Mouse (Mus musculus) NIH3T3 (cell line): ENCODE data around the gene Tmem72.

ENCODE experiments used
- DNase-seq: peaks from one replicate; pipeline ENCODE4 v3.0.0-alpha.2; 2012; ENCODE audit warnings: low read depth

The Tmem72 gene

DNA sequence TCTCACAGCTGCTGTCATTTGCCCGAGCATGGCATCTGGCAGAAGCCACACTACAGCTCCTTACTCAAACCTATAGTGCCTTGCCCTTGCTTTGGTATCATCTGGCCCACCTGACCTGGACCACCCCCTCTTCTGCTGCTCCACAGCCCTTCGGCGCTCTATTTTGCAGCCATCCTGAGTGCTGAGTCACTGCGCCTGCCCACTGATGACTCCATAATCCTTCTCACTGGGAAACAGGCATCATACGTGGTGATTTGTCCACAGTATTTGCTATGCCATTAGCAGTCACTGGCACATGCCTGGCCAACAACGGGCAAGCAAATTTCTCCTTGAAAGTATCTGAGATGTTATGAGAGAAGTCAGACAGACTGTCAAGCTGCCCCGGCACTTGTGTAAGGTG is 66.9 kb downstream of the Tmem72 start:
- DNase-seq = no peak

DNA sequence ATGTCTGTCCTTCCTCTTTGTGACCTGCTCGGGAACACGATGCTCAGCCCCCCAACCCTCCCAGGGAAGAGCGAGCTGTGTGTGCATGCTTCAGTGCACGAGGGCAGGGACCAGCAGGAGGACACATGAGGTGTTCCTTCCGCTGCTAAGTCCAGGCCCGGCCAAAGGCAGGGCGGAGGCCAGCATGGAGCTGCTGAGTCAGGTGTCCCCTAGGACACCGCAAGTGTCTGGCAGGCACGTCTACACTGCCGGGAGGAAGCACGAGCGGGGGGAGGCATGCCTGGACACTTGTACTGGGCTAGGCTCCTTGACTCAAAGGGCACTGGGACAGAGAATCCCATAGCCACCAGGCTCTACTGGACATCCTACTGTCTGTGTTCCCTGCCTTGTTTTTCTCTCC is 69.0 kb downstream of the Tmem72 start:
- no peak for DNase-seq

DNA sequence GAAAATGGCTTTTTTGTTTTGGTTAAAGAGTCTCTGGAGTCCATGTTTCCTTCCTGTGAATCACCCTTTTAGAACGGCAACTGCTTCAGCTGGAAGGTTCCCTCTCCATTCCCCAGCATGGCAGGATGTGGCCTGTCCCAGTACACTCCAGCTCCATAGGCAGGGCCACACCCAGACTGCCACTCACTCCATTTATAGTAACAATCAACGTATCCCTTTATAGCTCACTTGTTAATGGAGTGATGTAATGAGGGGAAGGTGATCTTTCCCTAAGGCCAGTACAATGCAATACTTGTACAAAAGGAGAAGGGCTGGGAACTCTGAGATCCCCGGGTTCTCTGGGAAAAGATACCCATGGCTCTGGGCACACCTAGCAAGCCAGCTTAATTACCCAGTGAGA is 72.4 kb downstream of the Tmem72 start:
- DNase-seq = no peak

GRCm38 (mm10) chr6:116643881-116644280 is 72.8 kb downstream of the Tmem72 start:
- no peak for DNase-seq

DNA sequence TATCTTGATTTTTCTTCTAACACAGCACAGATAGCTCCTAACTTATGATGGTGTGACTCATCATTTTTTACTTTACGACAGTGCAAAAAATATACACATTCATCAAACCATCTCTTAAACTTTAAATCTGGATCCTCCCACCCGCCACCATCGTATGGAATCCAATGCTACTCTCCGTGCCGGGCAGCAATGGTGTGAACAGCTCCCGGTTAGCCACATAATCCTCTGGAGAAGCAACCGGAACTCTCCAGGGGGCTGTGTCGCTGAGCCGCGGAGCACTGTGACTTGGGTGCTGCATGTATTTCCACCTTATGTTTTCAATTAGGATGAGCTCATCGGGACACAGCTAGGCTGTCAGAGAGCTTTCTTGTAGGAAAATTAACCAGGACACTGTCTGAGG is 73.8 kb downstream of the Tmem72 start:
- no peak for DNase-seq

- no peak for DNase-seq
Observed at GRCm38 (mm10) chr6:116639663-116640062, 77.0 kb downstream of the Tmem72 start.

DNA sequence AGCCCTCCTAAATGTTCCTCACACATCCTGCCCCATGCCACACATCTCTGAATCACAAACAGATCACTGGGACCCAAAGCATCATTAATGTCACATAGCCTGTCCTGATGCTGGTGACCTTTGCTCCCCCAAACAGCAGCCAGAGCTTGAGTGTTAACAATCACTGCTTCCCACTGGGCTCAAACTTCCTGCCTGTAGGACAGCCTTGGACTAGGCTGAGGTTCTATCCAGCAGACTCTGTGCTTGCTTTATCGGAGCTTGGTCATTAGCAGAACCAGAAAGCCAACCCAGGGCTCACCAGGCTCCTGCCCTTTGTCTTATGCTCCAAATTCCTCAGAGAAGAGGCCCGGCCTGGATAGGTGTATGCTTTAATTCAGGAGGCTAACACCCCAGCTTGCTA is 77.8 kb downstream of the Tmem72 start:
- no peak for DNase-seq

DNA sequence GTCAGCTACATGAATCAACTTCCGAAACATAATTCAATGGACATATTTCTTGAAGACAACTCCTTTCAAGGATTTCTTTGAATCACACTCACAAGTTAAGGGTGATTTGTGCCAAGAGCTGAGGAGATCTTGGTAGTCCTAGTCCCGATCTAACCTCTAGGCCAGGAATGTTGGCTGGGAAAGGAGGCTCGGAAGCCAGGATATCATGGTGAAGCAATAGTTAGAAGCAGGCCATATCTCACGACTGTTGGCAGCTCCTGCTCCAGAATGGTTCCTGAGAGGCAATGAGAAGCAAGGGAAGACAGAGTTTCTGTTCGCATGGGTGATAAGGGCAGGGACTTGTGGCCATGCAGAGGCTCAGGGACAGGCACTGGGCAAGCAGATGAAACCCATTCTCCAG is 79.2 kb downstream of the Tmem72 start:
- DNase-seq = peak; percentile 78

GRCm38 (mm10) chr6:116636581-116637235 is 80.0 kb downstream of the Tmem72 start:
- no peak for DNase-seq

GRCm38 (mm10) chr6:116635251-116636180 is 81.2 kb downstream of the Tmem72 start:
- DNase-seq = peak; percentile 43

DNA sequence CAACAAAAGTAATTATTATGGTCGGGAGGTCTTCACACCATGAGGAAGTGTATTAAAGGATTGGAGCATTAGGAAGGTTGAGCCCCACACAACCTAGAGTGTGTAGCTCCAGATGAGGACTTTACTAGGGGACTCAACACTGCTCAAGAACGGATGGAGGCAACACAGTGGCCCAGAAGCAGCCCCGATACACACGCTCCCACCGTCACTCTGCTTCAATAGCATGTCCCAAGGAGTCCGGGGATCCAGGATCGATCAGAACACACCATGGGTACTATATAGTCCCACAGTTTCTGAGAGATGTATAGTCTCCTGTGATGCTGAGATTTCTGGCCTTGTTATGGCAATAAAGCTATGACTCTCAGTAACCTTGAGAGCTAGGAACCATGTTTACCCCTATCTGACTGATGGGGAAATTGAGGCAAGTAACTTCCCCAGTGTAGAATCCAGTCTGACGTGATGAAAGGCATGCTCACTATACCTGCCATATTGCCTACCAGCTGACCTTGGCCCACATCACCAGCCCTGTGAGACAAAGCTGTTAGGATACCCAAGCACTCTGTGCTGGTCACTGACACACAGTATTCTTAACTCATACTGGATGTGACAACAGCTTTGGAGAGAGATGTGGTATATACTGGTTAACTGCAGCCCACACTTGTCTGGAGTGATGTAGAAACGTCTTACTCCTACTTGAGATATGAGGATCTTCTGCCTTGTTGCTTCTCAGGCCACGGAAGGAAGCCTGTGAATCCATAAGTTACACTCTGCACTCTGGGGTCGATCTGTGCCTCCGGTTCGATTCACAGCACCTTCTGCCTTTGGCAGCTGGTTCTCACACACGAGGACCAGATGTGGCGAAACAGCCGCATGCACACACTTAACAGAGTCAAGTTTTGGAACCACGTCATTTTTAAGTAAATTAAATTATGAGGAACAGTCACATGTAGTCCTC is 82.7 kb downstream of the Tmem72 start:
- no peak for DNase-seq

DNA sequence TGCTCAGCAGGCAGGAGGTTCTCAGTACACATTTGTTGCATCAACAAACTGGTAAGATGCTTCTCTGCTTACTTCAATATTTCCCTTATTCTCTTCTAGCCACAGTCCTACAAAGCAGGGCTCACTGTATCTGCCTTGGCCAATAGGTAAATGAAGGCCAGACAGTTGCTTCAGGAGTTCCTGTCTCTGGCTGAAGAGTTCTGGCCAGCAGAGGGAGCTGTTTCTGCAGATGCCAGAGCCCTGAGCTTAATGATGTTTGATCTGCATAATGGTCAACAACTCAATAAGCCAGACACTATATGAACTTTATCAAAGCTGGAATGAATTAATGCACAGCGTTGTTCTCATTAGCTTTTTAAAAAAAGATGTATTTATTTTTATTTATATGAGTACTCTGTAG is 84.6 kb downstream of the Tmem72 start:
- DNase-seq = peak; percentile 76

GRCm38 (mm10) chr6:116629766-116630165 is 86.9 kb downstream of the Tmem72 start:
- DNase-seq = no peak
